In genomic region chr14:104027077-104027899, GRCm38 (mm10) we compare ENCODE assay signal across 7 mouse cellular contexts.
DNase-seq lines count a peak whose midpoint lies in the region; ATAC-seq and TF ChIP-seq lines count a peak whose summit lies in the region.

No protein-coding gene starts in this region.

- H3K36me3 ChIP-seq in forebrain, embryonic 16.5 days (ENCODE audit: control insufficient read depth, insufficient read depth), result no peaks in the 10 kb centered on the region

- peak; percentile 72 for ATAC-seq in forebrain, embryonic 16.5 days
- ATAC-seq in hematopoietic stem cell, adult 5-6 weeks (replicated peaks in 1 of 2; ENCODE audit: insufficient read depth in 1 of 2, low FRiP score in 2 of 2, low TSS enrichment in 1 of 2, low read depth in 1 of 2, poor library complexity in 2 of 2, severe bottlenecking in 2 of 2), result peak; percentile 94 to 96

- peaks cover 6% of the 10 kb centered on the region for H3K27me3 ChIP-seq in forebrain, embryonic 16.5 days (replicated peaks; ENCODE audit: control insufficient read depth, insufficient read depth, low read length)

- no peak overlapping the region for H3K27ac ChIP-seq in forebrain, embryonic 16.5 days (ENCODE audit: low read length)

- H3K4me1 ChIP-seq in forebrain, embryonic 16.5 days (replicated peaks; ENCODE audit: control insufficient read depth, insufficient read depth, low read length), result peaks cover 14% of the 10 kb centered on the region

- peak; percentile 72; the same call in 1 of the 2 replicates for TF ChIP-seq CTCF in brain, embryonic 14.5 days (IDR thresholded peaks at IDR 0.05; ENCODE audit: borderline replicate concordance, extremely low read depth, insufficient read depth, insufficient read length)

- TF ChIP-seq POLR2A in brain, embryonic 14.5 days (IDR thresholded peaks at IDR 0.05; ENCODE audit: borderline replicate concordance, extremely low read depth, insufficient read depth, insufficient read length, poor library complexity, severe bottlenecking), result no peak

- 22% methylated on average over 17 of the region's 17 CpGs for WGBS in forebrain, embryonic 16.5 days

- no peak overlapping the region for H3K4me3 ChIP-seq in forebrain, embryonic 16.5 days (replicated peaks; ENCODE audit: low read length)

- H3K4me2 ChIP-seq in forebrain, embryonic 16.5 days (ENCODE audit: low read length), result peak overlapping the region; percentile 39

- DNase-seq in Muller cell, postnatal 12 days (ENCODE audit: inconsistent ontology term), result peak; percentile 62
- DNase-seq in brain, embryonic 14.5 days (ENCODE audit: low read depth), result peak; percentile 83
- peak; percentile 8 to 74 for DNase-seq in layer of hippocampus, adult 18-20 months (ENCODE audit: low spot score in 2 of 2)
- peak; percentile 54 for DNase-seq in lung, postnatal 14 days
- peak; percentile 63 to 68 for DNase-seq in right cerebral cortex, postnatal 10 days (ENCODE audit: low spot score in 2 of 2)

- H3K9ac ChIP-seq in forebrain, embryonic 16.5 days (replicated peaks; ENCODE audit: low read depth, low read length), result no peak overlapping the region; the same call in 1 of the 2 replicates

- H3K9me3 ChIP-seq in forebrain, embryonic 16.5 days (ENCODE audit: control insufficient read depth, low read length), result no peaks in the 10 kb centered on the region
